Mouse (Mus musculus) natural killer cell, adult 2 months (primary cell): ENCODE measurements at regions not wholly inside any gene's neighbourhood (a gene's known extent, or its start where the extent isn't known, plus 50 kb on each side); places are given as distances from the start of the nearest gene placed in this dataset.
A peak's percentile ranks its signal among the peaks of the same experiment; 100 is the strongest.

ENCODE experiments used
- DNase-seq, 2 experiments: peaks; one replicate each; pipeline ENCODE4 v3.0.0; 2022; ENCODE audit warnings: low spot score in 2 of 2

DNA sequence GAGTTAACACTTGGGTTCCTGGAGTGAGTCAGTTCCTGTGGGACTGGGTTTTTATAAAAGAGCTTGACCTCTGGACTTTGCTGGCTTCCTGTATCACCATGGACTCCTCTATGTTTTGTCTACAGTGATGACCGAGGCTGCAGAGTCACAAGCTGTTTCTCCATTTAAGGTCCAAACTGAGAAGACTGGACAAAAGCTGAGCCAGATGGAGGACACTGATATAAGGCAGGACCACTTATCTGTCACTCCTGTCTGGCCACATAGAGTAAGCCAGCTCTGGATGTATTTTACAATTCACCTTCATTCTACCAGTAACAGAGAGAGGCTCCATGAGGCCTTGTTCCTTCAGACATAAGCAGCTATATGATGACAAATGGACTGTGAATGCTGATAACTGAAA is 202.7 kb downstream of the Pik3r1 start:
- DNase-seq, result no peak

DNA sequence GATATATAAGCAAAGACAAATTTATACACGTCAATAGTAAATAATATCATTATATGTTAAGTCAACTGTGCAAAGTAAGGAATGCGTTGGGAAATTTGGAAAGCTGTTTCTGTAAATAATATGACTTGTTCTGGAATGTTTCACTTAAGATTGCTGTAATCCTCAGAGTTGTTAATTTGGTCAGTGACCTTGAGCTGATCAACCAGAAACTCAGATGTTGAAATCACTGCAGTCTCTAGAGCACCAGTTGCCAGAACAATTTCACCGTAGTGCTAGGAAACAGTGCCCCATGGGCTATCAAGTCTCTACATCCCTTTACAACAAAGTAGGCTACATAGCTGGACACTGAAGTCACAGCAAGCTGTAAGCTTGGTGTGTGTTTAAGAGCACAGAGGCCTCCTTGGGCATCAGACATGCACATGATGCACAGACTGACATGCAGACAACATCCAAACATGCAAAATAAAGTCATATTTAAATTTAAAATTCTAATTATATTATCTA is 212.6 kb downstream of the Pik3r1 start:
- DNase-seq, result no peak

DNA sequence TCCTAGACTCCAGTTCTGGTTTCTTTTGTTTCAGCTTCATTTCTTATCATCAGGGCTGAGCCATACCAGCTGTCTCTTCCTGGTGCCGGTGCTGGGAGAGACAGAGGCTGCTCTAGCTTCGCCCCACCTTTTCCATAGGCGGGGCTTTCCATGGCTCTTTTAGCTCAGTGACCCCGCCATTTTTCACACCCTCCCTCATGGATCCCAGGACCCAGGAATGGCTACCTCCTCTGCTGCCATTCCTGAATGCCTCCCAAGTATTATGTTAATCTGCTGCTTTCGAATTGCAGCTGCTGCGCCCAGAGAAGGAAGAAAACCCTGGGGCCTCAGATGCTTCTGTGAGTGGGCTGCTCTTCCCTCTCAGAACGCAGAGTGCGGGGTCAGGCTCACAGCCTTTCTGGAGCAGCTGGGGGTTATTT is 214.9 kb downstream of the Pik3r1 start:
- no peak for DNase-seq

DNA sequence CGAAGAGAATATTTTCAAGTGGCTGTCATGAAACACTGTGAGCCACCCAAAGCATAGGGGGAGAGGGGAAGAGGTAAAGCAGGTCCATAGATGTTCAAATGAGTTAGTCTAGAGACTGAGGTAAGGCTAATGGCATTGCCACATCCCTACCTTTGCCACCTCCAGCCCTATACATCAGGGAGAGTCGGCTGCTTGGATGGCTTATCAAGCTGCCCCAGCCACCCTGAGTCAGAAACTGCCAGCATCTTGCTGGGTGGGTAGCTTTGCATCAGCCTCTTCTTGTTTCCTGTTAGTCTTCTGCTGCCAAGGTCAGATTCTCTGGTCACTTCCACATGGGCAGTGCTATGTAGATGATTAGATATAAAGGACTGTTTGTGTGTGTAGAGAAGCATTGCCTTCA is 215.6 kb downstream of the Pik3r1 start:
- no peak for DNase-seq

DNA sequence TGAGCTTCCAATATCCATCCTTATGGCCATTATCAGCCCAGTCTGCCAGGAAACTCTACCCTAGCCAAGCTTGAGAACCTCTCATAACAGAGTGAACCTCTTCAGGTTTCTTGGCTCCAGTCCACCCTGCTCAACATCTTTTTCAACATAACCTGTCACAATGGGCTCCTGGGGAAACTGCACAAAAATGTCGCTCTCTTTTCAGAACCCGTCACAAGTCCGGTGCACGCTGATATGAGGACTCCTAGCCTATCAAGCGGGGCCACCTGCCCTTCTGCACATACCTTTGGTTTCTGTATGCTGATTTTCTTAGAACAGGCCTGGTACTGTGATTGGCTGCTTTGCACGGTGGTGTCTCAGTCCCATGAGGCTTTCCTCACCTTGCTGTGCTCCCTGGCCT is 216.9 kb downstream of the Pik3r1 start:
- DNase-seq, result no peak

DNA sequence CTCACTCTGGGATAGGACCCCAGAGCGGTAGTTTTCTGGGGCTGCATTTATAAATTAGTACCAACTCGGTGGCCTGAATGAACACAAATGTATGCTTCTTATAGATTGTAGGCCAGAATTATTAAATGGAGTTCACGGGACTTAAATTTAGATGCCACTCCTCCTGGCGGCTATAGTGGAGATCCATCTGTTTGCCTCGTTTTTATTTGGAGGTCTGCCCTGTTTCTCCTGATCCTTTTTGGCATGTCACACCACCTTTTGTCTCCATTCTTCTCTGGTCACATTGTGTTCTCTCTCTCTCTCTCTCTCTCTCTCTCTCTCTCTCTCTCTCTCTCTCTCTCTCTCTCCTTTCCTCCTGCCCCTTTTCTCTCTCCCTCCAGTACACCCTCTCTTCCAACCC is 217.5 kb downstream of the Pik3r1 start:
- no peak for DNase-seq

DNA sequence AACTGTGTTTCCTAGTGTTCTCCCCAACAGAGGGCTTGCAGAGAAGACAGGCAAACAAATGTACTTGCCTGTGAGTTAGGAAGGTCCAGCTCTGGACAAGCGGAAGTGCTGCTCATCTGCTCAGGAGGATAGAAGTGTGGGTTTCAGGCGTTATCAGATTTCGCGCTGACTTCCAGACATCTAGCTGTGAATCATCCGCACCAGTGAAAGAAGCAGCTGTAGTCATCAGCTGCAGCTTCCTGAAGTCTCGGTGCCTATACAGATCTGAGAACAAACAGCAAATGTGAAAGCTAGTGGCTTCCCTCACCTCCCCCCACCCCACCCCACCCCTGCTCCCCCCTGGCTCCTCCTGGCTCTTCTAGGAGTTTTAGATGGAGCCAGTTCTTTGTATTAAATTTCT is 220.1 kb downstream of the Pik3r1 start:
- peak; percentile 13 to 32 for DNase-seq

DNA sequence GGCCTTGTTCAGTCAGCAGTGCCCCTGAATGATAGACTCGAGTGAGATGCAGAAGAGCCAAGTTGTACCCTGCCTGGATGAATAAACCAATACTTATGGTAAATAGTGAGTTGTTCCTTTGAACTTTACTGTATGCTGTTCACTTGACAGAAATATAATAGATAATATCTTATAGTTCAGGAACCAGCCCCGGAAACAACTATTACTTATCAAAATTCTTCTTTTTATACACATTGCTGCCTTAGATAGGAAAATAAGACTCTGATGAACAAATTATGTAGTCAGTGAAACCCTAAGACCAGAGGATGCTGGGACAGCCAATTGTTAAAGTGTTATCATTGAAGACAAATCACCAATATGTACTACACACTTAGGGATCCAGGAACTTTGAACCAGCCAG is 220.7 kb downstream of the Pik3r1 start:
- no peak for DNase-seq

DNA sequence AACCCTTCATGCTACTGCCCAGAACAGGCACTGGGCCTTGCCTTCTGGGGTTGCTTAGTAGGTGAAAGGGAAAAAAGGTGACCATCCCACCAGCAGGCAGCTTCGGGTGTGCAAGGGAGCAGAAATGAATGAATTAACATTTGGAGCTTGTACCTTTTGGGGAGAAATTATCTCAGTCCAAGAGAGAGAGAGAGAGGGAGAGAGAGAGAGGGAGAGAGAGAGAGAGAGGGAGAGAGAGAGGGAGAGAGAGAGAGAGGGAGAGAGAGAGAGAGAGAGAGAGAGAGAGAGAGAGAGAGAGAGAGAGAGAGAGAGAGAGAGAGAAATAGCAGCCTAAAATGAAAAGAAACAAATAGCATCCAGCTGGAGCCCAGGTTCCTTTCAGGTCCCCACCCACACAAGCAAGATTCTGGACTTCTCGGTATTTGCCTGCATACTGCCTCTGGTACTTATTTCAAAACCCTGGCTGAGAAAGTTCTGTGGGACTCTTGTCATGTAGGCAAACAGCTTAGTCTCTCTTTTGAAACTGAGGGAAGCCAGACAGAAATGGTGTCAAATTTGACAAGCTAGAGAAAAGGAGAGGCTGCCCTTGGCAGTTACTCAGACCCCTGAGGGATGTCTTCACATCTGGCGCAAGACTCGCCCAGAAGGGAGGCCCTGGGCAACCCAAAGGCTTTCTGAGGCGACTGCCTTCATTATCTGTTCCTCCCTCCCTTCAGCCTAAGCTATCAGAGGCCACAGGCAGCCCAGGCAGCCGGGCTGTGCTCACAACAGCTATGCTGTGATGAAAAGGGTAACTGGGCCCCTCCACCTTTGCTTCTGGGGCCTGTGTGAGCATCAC is 222.5 kb downstream of the Pik3r1 start:
- no peak for DNase-seq

DNA sequence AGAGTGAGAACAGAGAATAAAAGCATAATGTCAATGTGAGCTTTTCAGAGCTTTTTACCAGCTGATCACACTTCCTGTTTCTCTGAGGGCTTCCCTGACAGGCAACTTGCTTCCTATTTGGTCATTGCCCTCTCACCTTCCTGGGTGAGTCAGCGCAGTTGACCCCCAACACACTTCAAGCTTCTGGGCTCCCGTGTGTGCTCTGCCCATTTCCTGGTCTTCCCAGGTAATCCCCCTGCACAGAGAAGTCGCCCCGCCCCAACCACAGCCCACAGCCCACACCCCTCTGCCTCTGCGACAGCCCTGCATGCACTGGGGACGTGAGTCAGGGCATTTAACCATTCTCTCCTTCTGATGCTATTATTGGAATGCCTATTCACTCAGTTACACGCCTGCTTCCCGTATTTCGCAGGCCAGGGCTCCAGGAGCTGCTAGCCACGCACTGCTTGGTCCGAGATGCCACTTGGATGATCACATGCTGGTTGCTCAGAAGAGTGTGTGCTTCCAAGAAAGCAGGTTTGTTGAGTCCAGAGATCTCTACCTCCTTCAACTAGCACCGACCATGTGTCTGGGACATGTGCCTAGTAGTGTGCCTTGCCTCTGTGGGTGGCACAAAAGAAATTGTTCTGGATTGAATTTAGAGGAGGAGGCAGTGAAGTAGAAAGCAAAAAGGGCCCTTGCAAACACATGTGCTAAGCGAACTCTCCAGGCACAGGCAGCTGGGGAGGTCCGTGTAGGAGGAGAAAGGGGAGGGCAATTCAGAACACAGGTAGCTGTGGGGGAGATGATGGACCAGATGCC is 227.4 kb downstream of the Pik3r1 start:
- DNase-seq, result peak; percentile 83 to 86

DNA sequence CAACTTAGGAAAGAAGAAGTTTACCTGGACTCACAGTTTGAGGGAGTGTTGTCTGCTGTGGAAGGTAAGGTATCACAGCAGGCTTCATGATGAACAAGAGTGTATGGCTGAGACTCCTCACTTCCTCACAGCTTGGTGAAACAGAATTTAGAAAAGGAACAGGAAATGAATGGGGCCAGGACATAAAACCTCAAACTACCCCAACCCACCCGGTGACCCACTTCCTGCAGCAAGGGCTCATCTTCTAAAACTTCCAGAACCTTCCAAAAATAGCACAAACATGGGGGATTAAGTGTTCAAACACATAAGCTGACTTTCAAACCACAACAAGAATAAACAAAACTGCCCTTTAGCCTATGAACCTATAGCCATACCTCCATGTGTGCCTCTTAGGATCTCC is 229.9 kb downstream of the Pik3r1 start:
- peak in 1 of 2 experiments; percentile 13 for DNase-seq

DNA sequence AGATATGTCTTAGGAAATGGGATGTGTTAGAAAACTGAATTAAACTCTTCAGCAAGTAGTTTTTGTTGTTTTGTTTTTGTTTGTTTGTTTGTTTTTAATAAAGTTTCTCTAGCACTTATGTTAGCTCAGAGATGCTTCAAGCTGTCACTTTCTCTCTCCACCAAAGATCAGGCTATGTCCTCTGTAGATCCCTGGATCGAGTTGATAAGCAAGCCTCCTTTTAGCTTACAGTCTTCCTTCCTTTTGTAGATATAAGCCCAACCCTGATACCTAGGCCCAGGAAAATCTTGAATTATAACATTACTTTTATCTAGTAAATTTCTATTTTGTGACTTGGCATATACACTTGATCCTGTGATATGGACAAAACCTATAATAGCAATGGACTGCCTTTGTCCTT is 232.0 kb downstream of the Pik3r1 start:
- DNase-seq, result no peak

DNA sequence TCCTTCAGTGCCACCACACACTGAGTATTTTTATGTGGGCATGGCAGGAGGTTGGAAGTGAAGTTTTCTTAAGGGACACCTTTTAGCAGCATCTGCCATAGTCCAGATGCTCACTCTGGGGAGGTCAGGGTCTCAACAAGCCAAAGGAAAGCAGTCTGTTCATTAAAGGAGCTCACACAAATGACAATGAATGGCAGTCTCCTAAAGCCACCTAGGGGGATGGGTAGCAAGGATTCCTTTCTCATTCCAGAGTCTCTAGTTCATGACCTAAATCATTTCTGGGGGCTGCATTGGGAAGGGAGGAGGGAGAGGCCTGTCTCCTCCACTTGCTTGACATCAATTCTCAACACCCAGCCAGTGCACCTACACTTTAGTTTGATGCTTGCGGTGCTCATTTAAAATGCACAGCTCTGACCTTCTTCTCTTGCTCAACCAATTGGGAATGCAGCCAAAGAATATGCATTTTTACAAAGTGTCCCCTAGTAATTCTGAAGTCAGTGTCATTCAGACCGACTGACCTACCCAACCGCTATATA is 232.6 kb downstream of the Pik3r1 start:
- DNase-seq, result no peak

DNA sequence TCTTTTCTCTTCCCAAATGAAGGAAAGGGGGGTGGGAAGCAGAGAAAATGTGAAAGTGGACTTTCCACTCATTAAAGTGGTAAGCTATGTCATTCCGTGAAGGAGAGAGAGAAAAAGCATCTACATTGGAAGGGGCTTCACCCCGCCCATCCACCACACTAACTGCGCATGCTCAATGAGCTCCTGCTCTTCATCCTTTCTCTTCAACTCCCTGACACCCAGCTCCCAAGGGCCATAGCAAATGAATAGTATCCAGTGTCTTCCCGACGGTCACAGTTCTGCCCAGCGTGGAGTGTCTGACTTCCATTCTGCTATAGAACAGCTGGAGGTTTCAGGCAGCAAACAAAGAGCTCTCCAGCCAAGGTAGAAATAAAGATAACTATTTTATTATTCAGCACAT is 233.5 kb downstream of the Pik3r1 start:
- no peak for DNase-seq

DNA sequence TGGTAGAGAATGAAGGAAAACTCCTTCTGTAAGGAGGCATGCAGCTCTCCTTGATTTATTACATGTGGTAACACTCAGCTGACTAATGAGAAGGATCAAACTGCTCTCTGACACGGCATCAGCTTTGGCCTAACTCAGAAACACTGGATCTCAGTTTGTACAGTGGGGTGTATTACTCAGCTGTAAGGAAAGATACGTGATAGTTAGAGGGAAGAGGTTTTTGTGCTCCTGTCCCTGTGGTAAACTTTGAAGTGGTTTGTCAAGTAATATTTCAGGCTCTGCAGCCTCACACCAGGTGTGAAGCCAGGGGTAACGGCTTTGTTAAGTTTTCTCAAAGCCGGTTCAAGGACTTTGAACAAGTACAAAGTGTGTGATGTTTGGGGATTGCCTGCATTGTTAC is 235.1 kb downstream of the Pik3r1 start:
- DNase-seq, result peak; percentile 42 to 63

DNA sequence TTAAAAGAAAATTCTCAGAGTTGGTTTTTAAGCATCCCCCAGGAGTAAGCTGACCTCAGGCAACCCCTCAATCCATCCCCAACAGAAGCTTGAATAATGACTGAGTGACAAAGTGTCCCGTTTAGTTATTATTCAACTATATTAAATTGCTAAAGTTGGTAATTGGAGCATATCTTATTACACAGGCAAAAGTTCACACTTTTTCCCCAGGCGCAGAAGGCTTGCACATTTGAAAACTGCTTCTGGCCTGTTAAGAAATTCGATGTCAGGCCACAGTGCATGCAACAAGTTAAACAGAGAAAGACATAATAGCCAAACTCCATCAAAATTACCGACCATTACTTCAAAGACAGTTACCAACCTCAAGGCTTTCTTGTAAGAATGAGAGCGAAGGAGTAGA is 240.3 kb downstream of the Pik3r1 start:
- no peak for DNase-seq

DNA sequence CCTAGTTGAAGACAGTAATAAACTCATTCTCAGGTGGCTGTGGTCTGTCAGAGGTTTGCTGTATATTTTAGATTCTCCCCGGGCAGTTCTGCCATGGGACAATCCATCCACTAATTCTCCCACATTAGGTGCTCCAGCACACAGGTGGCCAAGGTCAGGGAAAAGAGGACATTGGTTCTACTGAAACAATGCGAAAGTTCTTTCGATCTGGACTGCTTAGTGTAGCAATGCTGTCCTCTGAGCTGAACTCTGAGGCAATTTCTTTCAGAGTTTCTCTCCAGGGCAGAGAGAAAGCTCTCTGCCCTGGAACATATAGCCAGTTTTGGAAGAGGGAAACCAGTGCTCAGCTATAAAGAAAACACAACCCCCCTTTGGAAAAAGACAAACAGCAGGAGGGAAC is 243.2 kb downstream of the Pik3r1 start:
- no peak for DNase-seq

DNA sequence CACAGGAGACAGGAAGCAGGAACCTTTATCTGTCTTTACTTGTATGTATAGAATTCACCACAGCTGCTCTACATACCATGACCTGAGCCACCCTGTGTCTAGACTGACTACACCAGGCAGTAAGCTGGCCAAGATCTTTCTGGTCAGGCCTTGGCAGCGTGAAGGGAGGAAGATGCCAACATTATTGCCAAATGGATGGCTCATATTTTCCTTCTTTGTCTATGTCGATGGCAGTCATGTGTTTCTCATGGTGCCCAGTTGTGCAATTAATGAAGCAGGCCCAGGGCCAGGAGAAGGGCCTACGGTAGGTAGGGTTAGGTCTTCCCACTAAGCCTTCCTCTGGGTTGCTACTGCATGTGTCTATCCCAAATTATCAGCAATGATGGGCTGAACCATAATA is 243.8 kb downstream of the Pik3r1 start:
- no peak for DNase-seq

DNA sequence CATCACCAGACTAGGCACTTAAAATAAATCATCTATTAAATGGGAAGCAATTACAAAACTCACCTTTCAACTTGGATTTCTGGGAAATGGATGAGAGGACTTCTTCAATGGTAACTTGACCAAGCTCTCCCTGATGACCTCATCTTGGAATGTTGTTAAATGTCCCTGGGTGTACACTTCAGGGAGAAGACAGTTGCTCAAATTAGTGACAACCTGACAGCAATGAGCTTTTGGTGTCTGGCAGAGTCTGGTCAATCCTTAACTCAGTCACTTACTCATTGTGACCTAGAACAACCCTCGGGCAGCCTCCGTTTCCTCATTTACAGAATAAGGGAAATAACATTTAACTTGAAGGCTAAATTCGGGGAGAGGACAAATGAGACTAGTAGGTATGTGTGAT is 244.5 kb downstream of the Pik3r1 start:
- DNase-seq, result no peak

DNA sequence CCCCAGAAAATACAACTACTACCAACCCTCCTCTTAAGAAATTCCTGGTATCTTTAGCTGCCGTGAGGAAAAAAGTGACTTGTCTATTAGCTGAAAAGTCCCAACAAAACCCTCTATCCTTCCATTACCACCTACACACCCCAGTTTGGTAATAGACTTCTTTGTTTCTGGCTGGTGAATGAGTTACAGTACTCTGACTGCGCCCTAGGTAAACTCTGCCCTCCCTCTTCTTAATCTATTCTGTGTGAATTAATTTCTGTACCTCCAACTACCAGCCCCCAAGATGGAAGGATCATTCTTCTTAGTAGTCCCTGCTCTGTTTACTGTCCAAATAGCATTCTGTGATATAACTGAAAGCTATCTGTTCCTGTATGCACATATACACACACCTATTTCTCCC is 245.4 kb downstream of the Pik3r1 start:
- no peak for DNase-seq

DNA sequence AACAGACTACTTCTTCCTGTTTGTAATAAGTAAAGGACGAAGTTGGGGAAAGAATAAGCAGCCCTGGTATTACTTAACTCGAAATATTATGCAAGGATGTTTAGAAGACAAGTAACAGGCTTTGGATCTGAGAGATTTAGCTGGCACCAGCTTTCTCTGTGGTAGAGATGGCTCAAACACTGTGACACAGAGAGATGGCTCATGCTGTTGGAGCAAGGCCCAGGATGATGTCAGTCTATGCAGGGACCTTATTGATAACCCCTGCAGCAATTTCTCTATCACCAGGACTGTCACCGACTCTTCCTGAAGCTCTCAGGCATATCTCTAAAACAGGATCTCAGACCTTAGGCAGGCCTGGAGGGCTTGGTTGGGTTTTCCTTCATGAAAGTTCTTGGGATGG is 254.7 kb downstream of the Pik3r1 start:
- no peak for DNase-seq

DNA sequence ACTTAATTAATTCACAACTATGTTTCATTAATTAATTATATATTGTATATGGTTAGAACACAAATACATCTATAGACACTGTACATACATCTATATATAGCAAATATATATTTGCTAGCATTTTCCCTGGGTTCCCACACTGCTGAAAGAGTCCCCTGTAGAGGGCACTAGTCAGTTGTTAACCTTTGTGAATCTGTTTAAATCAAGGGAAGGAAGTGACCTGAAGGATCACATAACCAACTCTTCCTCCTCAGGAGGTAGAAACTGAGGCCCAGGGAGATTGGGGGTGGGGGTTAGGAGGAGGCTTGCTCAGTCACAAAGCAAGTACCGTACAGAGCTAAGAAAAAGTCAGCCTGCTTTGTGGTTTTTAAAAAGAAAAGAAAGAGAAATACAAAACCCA is 258.1 kb downstream of the Pik3r1 start:
- DNase-seq, result peak; percentile 34 to 46

DNA sequence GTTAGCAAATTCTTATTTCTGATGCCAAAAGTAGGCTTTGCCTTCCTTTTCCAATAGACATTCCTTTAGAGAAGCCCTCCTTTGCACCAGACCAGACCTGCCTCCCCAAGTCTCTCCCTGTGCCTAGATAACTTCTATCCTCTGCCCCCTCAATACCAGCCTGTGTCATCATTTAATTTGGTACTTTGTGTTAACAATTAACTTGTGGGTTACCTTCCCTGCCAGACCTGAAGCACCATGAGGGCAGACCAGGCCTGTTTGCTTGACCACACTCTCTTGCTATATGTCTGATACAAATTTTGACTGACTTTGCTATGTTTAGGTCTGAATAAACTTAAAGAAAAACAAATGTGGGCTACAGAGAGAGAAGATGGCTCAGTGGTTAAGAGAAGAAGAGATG is 259.7 kb downstream of the Pik3r1 start:
- DNase-seq, result no peak
